Mouse (Mus musculus): ENCODE measurements at regions not wholly inside any gene's neighbourhood (a gene's known extent, or its start where the extent isn't known, plus 50 kb on each side); places are given as distances from the start of the nearest gene placed in this dataset.

DNA sequence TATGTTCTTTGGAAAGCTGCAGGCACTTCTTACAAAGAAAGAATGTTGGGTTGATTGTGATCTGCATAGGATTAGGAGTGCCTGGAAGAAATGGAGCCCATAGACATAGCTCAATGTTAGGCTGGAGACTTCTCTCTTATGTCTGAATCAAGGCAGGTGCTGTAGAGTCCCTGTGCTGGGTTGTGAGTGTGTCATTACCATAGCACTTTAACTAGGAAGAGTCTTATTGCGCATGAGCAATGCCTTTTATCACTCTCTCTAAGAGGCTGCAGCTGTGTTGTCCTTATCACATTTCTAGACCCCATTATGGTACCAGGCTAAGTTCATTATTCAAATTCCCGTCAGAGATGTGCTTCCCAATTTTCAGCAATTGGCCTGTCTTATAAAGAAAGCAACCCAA, 412.6 kb downstream of the Amy2a5 start:
- no peak for TF ChIP-seq CTCF (IDR thresholded peaks at IDR 0.05)
- ChIA-PET CTCF (interaction anchor here (1.3 kb wide), 1 partner anchor 14 kb away, joined by 3 read pairs; no protein-coding TSS in a partner anchor), POLR2A (no interaction called here)
- in situ Hi-C loops (cut with MboI; ENCODE audit: low pct_unique_long_range_greater_than_20kb) = no loop called here
- DNase-seq (ENCODE audit: low read depth, low spot score) = no peak
- H3K27me3 ChIP-seq = no peaks in the 10 kb centered on the region
- ATAC-seq = no peak

Measured in Patski (cell line).